Mouse (Mus musculus) CH12.LX (cell line): ENCODE measurements at regions not wholly inside any gene's neighbourhood (a gene's known extent, or its start where the extent isn't known, plus 50 kb on each side); places are given as distances from the start of the nearest gene placed in this dataset.

Experiments
- BHLHE40 ChIP-seq: IDR thresholded peaks from 2 replicates; pipeline ENCODE4 v1.6.1; 2011; ENCODE audit warnings: mild to moderate bottlenecking, low read depth, low read length, improper control_type of control experiment
- CTCF ChIP-seq, 2 experiments: IDR thresholded peaks in 1 of 2; conservative IDR thresholded peaks in 1 of 2; 2 replicates each; pipeline ENCODE4 v1.5.1; 2011 to 2012; ENCODE audit warnings: low read depth in 2 of 2, low read length in 2 of 2, improper control_type of control experiment in 1 of 2, inconsistent platforms in 1 of 2, mild to moderate bottlenecking in 1 of 2, moderate library complexity in 1 of 2
- JUN ChIP-seq: IDR thresholded peaks from 2 replicates; pipeline ENCODE4 v1.6.1; 2011; ENCODE audit warnings: low read depth, mild to moderate bottlenecking, low read length, improper control_type of control experiment, moderate library complexity; ENCODE audit not compliant: insufficient read depth
- POLR2A ChIP-seq: IDR thresholded peaks from 2 replicates; pipeline ENCODE4 v1.6.1; 2011; ENCODE audit warnings: low read depth, mild to moderate bottlenecking, improper control_type of control experiment, low read length

GRCm38 (mm10) chr11:82523200-82523802 lies 134.6 kb downstream of the Tmem132e start:
- TF ChIP-seq BHLHE40 (no peak), CTCF (conservative IDR thresholded peaks at IDR 0.05 in 1 of 2, IDR thresholded peaks at IDR 0.05 in 1 of 2; ENCODE audit: low read depth in 2 of 2, low read length in 2 of 2) (no peak), JUN (no peak), POLR2A (no peak)
